Mouse (Mus musculus): ENCODE results near the gene Igsf3. TPM values are rescaled to one million over a fixed set of nuclear protein-coding genes. Genes with fewer than 3 reads are reported as not detected.

Gene Igsf3
- polyA plus RNA-seq (2015; fragmentation: Nextera tagmentation; extraction: Ambion mirVana) = 93.6 and 100 TPM in 2 replicates

- Histone ChIP-seq H3K27ac (ENCODE audit: low read length) (peak within 1 kb of the TSS; percentile 79), H3K27me3 (ENCODE audit: control insufficient read depth, insufficient read depth, low read depth, low read length) (no peaks in the 10 kb centered on the region), H3K4me2 (ENCODE audit: low read length) (peak within 1 kb of the TSS; percentile 89), H3K4me1 (ENCODE audit: control insufficient read depth, insufficient read depth, low read length) (peaks cover 31% of the 10 kb centered on the region), H3K9me3 (replicated peaks; ENCODE audit: control insufficient read depth, low read length, poor library complexity, severe bottlenecking) (no peaks in the 10 kb centered on the region), H3K36me3 (ENCODE audit: control insufficient read depth, insufficient read depth, low read length) (no peaks in the 10 kb centered on the region), H3K9ac (ENCODE audit: low read depth, low read length) (peak within 1 kb of the TSS; percentile 88), H3K4me3 (ENCODE audit: low read depth, low read length) (peak within 1 kb of the TSS; percentile 82)
- ATAC-seq = peak; percentile 69
- WGBS = 3% methylated on average over 51 of the region's 56 CpGs
Observed at GRCm38 (mm10) chr3:101376538-101377247, at the start of gene Igsf3. Gene Igsf3 (plus strand): TSS chr3:101377083.

GRCm38 (mm10) chr3:101327248-101327647 lies 49.6 kb upstream of the Igsf3 start:
- no peaks in the 10 kb centered on the region for H3K27me3 ChIP-seq (ENCODE audit: control insufficient read depth, insufficient read depth, low read depth, low read length)
- H3K9me3 ChIP-seq (replicated peaks; ENCODE audit: control insufficient read depth, low read length, poor library complexity, severe bottlenecking) = no peaks in the 10 kb centered on the region
- WGBS = 67% methylated on average over 2 of the region's 2 CpGs
- no peaks in the 10 kb centered on the region for H3K36me3 ChIP-seq (ENCODE audit: control insufficient read depth, insufficient read depth, low read length)
- no peaks in the 10 kb centered on the region for H3K4me1 ChIP-seq (ENCODE audit: control insufficient read depth, insufficient read depth, low read length)
- H3K4me2 ChIP-seq (ENCODE audit: low read length) = no peak overlapping the region
- ATAC-seq = no peak
- H3K27ac ChIP-seq (ENCODE audit: low read length) = no peak overlapping the region
- no peak overlapping the region for H3K4me3 ChIP-seq (ENCODE audit: low read depth, low read length)
- no peak overlapping the region for H3K9ac ChIP-seq (ENCODE audit: low read depth, low read length)

- Histone ChIP-seq H3K27ac (ENCODE audit: low read length) (no peak overlapping the region), H3K4me1 (ENCODE audit: control insufficient read depth, insufficient read depth, low read length) (no peaks in the 10 kb centered on the region), H3K27me3 (ENCODE audit: control insufficient read depth, insufficient read depth, low read depth, low read length) (no peaks in the 10 kb centered on the region), H3K9me3 (replicated peaks; ENCODE audit: control insufficient read depth, low read length, poor library complexity, severe bottlenecking) (no peaks in the 10 kb centered on the region), H3K9ac (ENCODE audit: low read depth, low read length) (no peak overlapping the region), H3K4me2 (ENCODE audit: low read length) (no peak overlapping the region), H3K4me3 (ENCODE audit: low read depth, low read length) (no peak overlapping the region), H3K36me3 (ENCODE audit: control insufficient read depth, insufficient read depth, low read length) (no peaks in the 10 kb centered on the region)
- WGBS = 87% methylated on average over 7 of the region's 7 CpGs
- no peak for ATAC-seq
Observed at GRCm38 (mm10) chr3:101328617-101329016, 48.3 kb upstream of the Igsf3 start.

GRCm38 (mm10) chr3:101343199-101343924 lies 33.5 kb upstream of the Igsf3 start:
- peak; percentile 48; the same call in 1 of the 2 replicates for ATAC-seq
- H3K9ac ChIP-seq (ENCODE audit: low read depth, low read length) = no peak overlapping the region
- H3K4me1 ChIP-seq (ENCODE audit: control insufficient read depth, insufficient read depth, low read length) = peaks cover 11% of the 10 kb centered on the region
- H3K27ac ChIP-seq (ENCODE audit: low read length) = peak overlapping the region; percentile 75
- no peak overlapping the region for H3K4me2 ChIP-seq (ENCODE audit: low read length)
- WGBS = 72% methylated on average over 9 of the region's 9 CpGs
- no peaks in the 10 kb centered on the region for H3K36me3 ChIP-seq (ENCODE audit: control insufficient read depth, insufficient read depth, low read length)
- no peak overlapping the region for H3K4me3 ChIP-seq (ENCODE audit: low read depth, low read length)
- no peaks in the 10 kb centered on the region; the same call in 1 of the 2 replicates for H3K9me3 ChIP-seq (replicated peaks; ENCODE audit: control insufficient read depth, low read length, poor library complexity, severe bottlenecking)
- H3K27me3 ChIP-seq (ENCODE audit: control insufficient read depth, insufficient read depth, low read depth, low read length) = no peaks in the 10 kb centered on the region

GRCm38 (mm10) chr3:101344246-101344645 lies 32.6 kb upstream of the Igsf3 start:
- Histone ChIP-seq H3K36me3 (ENCODE audit: control insufficient read depth, insufficient read depth, low read length) (no peaks in the 10 kb centered on the region), H3K27me3 (ENCODE audit: control insufficient read depth, insufficient read depth, low read depth, low read length) (no peaks in the 10 kb centered on the region), H3K27ac (ENCODE audit: low read length) (peak overlapping the region; percentile 75), H3K4me3 (ENCODE audit: low read depth, low read length) (no peak overlapping the region), H3K9me3 (replicated peaks; ENCODE audit: control insufficient read depth, low read length, poor library complexity, severe bottlenecking) (no peaks in the 10 kb centered on the region; the same call in 1 of the 2 replicates), H3K4me1 (ENCODE audit: control insufficient read depth, insufficient read depth, low read length) (peaks cover 20% of the 10 kb centered on the region), H3K4me2 (ENCODE audit: low read length) (no peak overlapping the region), H3K9ac (ENCODE audit: low read depth, low read length) (no peak overlapping the region)
- peak; percentile 57; the same call in 1 of the 2 replicates for ATAC-seq
- whole genome bisulfite sequencing = 46% methylated on average over 3 of the region's 3 CpGs

- no peak for ATAC-seq
- Histone ChIP-seq H3K27ac (ENCODE audit: low read length) (no peak overlapping the region), H3K4me1 (ENCODE audit: control insufficient read depth, insufficient read depth, low read length) (peaks cover 31% of the 10 kb centered on the region), H3K9me3 (replicated peaks; ENCODE audit: control insufficient read depth, low read length, poor library complexity, severe bottlenecking) (no peaks in the 10 kb centered on the region; the same call in 1 of the 2 replicates), H3K36me3 (ENCODE audit: control insufficient read depth, insufficient read depth, low read length) (no peaks in the 10 kb centered on the region), H3K4me2 (ENCODE audit: low read length) (no peak overlapping the region), H3K4me3 (ENCODE audit: low read depth, low read length) (no peak overlapping the region), H3K27me3 (ENCODE audit: control insufficient read depth, insufficient read depth, low read depth, low read length) (no peaks in the 10 kb centered on the region), H3K9ac (ENCODE audit: low read depth, low read length) (no peak overlapping the region)
- WGBS = 74% methylated on average over 6 of the region's 6 CpGs
Observed at GRCm38 (mm10) chr3:101345299-101345698, 31.6 kb upstream of the Igsf3 start.

- no peaks in the 10 kb centered on the region; the same call in 1 of the 2 replicates for H3K9me3 ChIP-seq (replicated peaks; ENCODE audit: control insufficient read depth, low read length, poor library complexity, severe bottlenecking)
- no peaks in the 10 kb centered on the region for H3K36me3 ChIP-seq (ENCODE audit: control insufficient read depth, insufficient read depth, low read length)
- H3K9ac ChIP-seq (ENCODE audit: low read depth, low read length) = no peak overlapping the region
- 60% methylated on average over 1 of the region's 1 CpGs for WGBS
- ATAC-seq = no peak
- no peaks in the 10 kb centered on the region for H3K27me3 ChIP-seq (ENCODE audit: control insufficient read depth, insufficient read depth, low read depth, low read length)
- H3K4me1 ChIP-seq (ENCODE audit: control insufficient read depth, insufficient read depth, low read length) = peaks cover 39% of the 10 kb centered on the region
- no peak overlapping the region for H3K4me3 ChIP-seq (ENCODE audit: low read depth, low read length)
- H3K27ac ChIP-seq (ENCODE audit: low read length) = no peak overlapping the region
- H3K4me2 ChIP-seq (ENCODE audit: low read length) = no peak overlapping the region
Observed at GRCm38 (mm10) chr3:101346806-101347205, 30.1 kb upstream of the Igsf3 start.

- Histone ChIP-seq H3K36me3 (ENCODE audit: control insufficient read depth, insufficient read depth, low read length) (no peaks in the 10 kb centered on the region), H3K9me3 (replicated peaks; ENCODE audit: control insufficient read depth, low read length, poor library complexity, severe bottlenecking) (no peaks in the 10 kb centered on the region), H3K9ac (ENCODE audit: low read depth, low read length) (no peak overlapping the region), H3K4me1 (ENCODE audit: control insufficient read depth, insufficient read depth, low read length) (peaks cover 39% of the 10 kb centered on the region), H3K4me3 (ENCODE audit: low read depth, low read length) (no peak overlapping the region), H3K27ac (ENCODE audit: low read length) (peak overlapping the region; percentile 90), H3K27me3 (ENCODE audit: control insufficient read depth, insufficient read depth, low read depth, low read length) (no peaks in the 10 kb centered on the region), H3K4me2 (ENCODE audit: low read length) (no peak overlapping the region)
- ATAC-seq = no peak
- 59% methylated on average over 9 of the region's 9 CpGs for WGBS
Observed at GRCm38 (mm10) chr3:101348501-101349161, 28.3 kb upstream of the Igsf3 start.

Data from midbrain, embryonic 16.5 days (tissue).